Mouse (Mus musculus) megakaryocyte, adult 5-6 weeks (primary cell): ENCODE data around the gene Pds5a. TPM values are rescaled to one million over a fixed set of nuclear protein-coding genes. Genes with fewer than 3 reads are reported as not detected.
"Not testable (repeated sequence)": the region's sequence is repeated elsewhere in the genome, so short reads cannot be mapped to it uniquely, and the experiment has no call there.

Source experiments
- ATAC-seq: 2 replicates; pipeline ENCODE4 v1.8.0; 2016; ENCODE audit warnings: mild to moderate bottlenecking, inconsistent platforms; ENCODE audit not compliant: poor library complexity, severe bottlenecking
- total RNA-seq, 2 experiments: library from RNA; stranded (forward) in 1 of 2; stranded (reverse) in 1 of 2; fragments of 153-499, 151-499 nt in 1 of 2; fragments of 221-1000, 200-1000 nt in 1 of 2; gene quantifications; 2 replicates each; pipeline versions ENCODE4 v1.2.3 to v1.2.4; 2015 to 2017

Gene Pds5a
- total RNA-seq, 2 experiments from 2014 or later = 162 to 200 TPM

DNA sequence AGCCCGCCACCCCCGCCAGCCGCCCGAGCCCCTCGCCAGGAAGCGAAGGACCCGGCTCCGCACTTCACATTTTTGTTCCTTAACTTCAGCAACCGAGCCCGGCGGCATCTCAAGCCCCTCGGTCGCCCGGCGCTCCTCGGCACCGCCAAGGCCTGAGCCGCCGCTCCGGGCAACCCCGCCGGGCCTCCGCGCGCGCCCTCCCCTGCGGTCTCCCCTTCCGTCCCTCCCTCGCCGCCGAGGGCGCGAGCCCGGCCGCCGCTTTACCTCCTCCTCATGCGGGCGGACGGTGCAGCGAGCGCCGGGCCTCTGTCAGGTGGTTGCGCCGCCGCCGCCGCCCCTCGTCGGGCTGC is 612 bp downstream of the Pds5a start:
- no peak for ATAC-seq

DNA sequence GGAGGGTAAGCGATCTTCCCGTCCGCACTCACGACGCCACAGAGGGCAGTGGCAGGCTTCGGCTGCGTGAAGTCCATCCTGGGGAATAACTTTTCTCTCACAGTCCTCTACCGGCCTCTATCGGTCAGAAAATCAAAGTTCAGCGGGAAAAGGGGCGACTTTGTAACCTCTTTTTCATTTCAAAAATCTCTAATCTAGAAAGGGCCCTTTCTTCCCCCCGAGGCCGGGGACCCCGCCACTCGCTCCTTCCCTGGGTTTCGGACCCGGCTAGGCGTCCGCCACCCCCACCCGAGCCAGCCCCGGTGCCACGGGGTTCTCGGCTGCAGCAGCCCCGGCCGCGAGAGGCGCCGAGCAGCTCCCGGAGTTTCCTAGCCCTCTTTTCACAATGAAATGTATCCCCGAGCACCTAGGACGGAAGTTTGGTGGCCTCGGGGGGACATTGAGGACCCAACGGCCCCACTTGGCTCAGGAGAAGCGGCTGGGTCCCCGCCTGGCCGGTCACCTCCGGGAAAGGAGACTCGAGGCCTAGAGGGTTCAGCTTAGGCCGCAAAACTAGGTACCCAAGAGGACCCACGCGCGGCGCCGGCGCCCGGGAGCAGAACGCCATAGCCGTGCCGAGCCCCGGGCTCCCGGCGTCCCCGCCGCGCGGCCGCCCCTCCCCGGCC is 1.1 kb downstream of the Pds5a start:
- peak; percentile 66 for ATAC-seq

DNA sequence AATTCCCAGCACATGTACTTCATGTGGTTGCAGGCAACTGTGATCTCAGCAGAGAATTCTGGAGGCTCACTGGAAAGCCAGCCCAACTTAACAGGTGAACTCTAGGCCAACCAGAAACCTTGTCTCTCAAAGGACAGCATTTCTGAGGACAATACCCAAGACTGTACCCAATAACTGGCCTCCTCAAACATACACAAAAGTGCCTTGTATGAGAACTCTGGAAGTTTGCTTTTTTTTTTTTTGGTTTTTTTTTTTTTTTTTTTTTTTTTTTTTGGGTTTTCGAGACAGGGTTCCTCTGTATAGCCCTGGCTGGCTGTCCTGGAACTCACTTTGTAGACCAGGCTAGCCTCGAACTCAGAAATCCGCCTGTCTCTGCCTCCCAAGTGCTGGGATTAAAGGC is 4.0 kb downstream of the Pds5a start:
- not testable (repeated sequence) for ATAC-seq

- no peak for ATAC-seq
Measured at GRCm38 (mm10) chr5:65693018-65693417, 5.1 kb downstream of the Pds5a start.

- ATAC-seq = 0 out of 2 replicates have a peak, but pooled peaks have one; percentile 30
Measured at GRCm38 (mm10) chr5:65688806-65689205, 9.3 kb downstream of the Pds5a start.

DNA sequence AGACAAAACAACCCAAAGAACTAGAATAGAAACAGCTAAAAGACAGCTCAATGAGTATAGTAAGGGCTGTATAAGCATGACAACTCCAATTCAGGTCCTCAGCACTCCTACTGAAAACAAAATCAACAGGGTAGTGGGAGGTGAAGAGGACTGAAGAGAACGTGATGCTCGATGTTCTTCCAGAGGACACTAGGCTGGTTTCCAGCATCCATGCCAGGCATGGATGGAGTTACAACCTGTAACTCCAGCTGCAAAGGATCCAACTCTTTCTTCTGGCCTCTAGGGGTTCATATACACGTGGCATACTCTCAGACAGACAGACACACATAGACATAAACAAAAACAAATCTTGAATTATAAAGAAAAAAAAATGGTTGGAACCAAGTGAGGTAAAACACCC is 11.3 kb downstream of the Pds5a start:
- ATAC-seq = no peak

DNA sequence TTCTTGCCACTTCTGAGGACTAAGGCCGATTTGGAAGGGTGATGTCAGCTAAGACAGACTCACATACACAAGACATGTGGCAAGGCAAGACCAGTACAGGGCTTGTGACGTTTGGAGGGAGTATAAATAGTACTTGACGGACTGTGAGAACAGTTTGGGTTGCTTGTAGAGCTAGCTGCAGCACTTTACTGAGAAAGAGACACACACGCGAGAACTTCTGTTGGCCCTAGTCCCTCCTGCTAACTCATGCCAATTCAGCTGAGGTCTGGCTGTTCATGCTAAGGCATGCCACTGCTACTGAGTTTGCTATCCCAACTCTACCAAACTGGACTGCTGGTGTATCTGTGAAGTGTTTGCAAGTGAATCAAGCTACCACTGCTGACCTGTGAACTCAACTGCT is 19.2 kb downstream of the Pds5a start:
- no peak for ATAC-seq

DNA sequence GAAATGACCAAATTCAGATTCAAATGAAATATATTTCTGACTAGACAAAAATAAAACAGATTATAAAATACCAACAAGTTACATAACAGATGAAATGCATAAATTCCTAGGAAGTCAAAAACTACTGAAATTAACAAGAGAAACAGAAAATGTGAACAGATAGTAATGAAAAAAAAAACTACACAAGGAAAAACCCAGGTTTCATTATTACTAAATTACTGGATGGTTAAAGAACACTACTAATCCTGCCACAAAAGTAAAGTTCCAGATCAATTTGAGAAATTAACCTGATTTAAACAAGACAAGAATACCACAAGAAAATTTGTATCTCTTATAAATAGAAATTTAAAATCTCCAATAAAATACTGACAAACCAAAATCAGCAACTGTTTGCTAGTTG is 25.9 kb downstream of the Pds5a start:
- ATAC-seq = no peak

- ATAC-seq = no peak
Measured at GRCm38 (mm10) chr5:65667644-65668043, 30.4 kb downstream of the Pds5a start.

DNA sequence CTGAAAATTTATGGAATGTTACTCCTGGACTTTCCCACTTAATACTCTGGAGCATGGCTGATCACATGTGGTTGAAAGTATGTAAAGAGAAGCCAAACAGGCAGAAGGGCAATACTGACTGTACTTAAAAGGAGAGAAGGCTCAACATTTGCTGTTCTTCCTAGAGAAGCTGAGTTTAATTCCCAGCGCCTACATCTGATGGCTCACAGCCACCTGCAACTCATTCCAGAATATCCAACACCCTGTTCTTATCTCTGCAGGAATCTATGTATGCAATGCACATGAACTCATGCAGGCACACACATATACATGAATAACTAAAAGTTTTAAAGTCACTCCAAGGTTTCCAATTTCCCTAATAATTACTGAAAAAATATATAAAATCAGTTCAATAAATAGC is 32.7 kb downstream of the Pds5a start:
- no peak for ATAC-seq

DNA sequence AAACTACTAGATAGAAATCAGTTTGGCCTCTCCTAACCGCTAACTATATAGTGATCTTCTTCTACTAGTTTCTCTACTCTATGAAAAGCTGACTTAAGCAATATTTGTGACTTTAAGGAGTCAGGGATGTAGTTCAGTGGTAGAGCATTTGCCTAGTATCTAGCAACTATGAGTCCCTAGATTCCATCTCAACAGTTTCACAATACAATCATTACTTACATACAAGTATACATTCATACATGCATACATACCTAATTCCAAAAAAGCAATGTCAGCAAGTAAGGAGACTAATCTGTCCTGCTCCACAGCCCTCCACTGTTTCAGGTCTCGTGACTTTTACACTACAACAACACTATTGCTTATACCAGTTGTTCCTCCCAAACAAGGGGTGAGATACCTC is 36.1 kb downstream of the Pds5a start:
- no peak for ATAC-seq

GRCm38 (mm10) chr5:65653786-65654185 is 44.3 kb downstream of the Pds5a start:
- no peak for ATAC-seq

- ATAC-seq = no peak
Measured at GRCm38 (mm10) chr5:65638896-65639295, 59.2 kb downstream of the Pds5a start.

GRCm38 (mm10) chr5:65624340-65624739 is 73.7 kb downstream of the Pds5a start:
- ATAC-seq = no peak

GRCm38 (mm10) chr5:65613152-65613924 is 84.7 kb downstream of the Pds5a start:
- ATAC-seq = no peak

DNA sequence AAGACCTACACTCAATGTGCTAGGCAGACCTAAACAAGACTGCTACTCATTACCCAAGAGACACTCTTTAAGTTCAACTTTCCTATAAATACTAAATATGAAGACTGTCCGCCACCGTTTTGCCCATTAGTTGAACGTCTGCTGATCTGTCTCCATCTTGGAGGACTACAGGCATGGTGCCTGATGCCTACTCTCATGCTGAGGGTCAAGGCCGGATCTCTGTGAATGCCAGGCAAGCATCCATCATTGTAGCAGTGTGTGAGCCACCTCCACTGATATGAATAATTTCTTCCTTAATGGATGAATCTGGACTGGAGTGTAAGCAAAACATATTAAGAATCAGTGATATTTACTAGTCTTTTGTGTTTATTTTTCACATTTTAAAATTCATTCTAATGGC is 87.5 kb downstream of the Pds5a start:
- no peak for ATAC-seq

DNA sequence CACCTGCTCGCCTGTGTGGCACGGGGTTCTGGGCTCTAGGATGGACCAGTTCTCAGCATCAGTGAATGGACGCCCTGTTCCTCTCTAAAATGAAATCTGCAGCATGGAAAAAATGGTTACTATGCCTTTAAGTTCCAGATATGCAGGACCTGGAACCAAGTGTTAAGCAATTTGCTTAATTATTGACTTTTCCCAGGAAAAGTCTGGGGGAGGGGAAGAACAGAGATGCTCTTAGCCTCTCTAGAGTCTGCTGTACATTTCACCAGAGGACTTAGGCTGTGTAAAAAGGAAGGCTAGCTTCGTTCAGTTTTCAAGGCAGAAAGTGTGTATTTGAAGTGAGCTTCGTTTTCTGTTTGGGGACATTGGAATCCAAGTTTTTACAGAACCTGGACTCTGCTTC is 88.3 kb downstream of the Pds5a start:
- ATAC-seq = no peak

GRCm38 (mm10) chr5:65606820-65607219 is 91.3 kb downstream of the Pds5a start:
- no peak for ATAC-seq

DNA sequence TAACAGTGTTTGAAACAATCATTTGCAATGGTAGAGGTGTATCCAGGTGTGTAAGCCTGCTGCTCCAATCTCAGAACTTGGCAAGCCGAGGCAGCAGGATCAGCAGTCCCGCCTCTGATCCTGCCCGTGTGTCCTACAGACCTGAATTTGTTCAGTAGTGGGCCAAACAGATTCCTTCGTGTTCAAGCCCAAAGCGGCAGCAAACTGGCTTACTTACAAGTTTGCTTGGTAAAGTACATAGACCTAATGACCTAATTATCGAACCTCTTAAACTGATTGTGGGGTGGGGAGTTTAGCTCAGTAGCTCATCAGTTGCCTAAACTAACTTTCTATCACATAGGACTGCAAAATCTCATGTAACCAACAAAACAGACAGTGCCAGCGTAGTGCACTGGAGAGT is 98.4 kb downstream of the Pds5a start:
- no peak for ATAC-seq

GRCm38 (mm10) chr5:65592421-65592820 is 105.7 kb downstream of the Pds5a start:
- ATAC-seq = no peak

DNA sequence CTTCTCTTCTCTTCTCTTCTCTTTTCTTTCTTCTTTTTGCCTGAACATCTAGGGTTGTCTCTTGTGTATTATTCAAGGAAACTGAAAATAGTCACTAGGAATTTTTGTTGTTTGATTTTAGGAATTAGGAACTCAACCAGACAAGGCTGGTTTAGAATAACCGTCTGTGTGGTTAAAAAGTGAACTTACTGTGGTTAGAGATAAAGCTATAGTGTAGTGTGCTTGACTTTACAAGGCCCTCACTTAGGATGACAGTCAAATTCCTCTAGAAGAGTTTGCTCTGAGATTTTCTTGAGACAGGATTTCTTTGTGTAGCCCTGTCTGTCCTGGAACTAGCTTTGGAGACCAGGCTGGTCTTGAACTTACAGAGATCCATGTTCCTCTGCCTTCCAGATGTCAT is 107.9 kb downstream of the Pds5a start:
- ATAC-seq = no peak

DNA sequence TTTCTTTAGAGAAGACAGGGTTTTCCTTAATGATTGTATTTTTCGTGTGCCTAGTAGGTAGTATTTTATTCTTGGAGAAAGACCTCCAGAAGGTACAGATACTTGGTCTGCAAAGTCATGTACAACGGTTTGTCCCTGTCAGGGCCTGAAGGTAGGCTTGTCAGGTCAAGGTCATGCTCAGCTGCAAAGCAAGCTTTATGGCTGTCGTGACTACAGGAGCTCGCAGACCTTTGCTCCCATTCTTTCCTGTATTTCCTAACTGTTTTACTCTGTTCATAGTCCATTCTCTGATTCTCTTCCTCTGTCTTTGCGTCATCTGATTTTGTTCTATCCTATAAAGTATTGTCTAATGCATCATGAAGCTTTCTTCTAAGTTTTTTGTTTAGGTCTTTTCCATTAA is 111.8 kb downstream of the Pds5a start:
- no peak for ATAC-seq

- no peak for ATAC-seq
Measured at GRCm38 (mm10) chr5:65578545-65578944, 119.5 kb downstream of the Pds5a start.
